Mouse (Mus musculus): Measurements from ENCODE around the gene Melk. TPM values are rescaled to one million over a fixed set of nuclear protein-coding genes. Genes with fewer than 3 reads are reported as not detected.

Melk gene
- polyA plus RNA-seq, 1 experiment from 2014 or later: 15.5 TPM

DNA sequence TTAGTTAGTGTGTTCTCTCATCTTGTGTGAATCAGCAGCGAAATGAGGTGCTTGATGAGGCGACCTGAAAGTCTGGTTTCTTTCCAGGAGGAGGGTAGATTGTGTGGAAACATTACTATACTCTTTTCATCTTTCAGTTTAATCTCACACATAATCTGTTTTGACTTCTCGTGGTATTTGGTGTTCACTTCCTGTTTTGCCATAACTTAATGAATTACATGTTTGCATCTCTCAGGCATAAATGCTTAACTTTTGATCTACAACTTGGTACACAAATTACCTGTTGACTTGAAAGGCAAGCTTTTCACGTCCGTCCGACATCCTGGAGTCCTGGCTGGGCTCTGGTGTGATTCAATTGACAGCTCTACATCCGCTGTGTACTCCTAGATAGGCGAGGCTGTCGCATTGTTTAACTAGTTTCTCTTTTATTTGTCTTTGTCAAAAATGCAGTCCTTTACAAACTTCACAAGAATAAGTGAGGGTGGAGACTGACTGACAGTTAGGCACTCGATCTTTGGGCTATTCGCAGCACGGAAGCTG is 15.7 kb downstream of the Melk start:
- no peak for ATAC-seq (ENCODE audit: low read depth)
- H3K9ac ChIP-seq (ENCODE audit: low read depth, low read length): no peak overlapping the region
- WGBS (ENCODE audit: insufficient replicate concordance): 62% methylated on average over 12 of the region's 12 CpGs
- no peaks in the 10 kb centered on the region for H3K9me3 ChIP-seq (replicated peaks; ENCODE audit: control insufficient read depth, low read length)
- no peak overlapping the region for H3K27ac ChIP-seq (ENCODE audit: low read length)
- H3K4me1 ChIP-seq (ENCODE audit: control insufficient read depth, low read depth, low read length): no peaks in the 10 kb centered on the region; the same call in 1 of the 2 replicates
- no peaks in the 10 kb centered on the region; the same call in 1 of the 2 replicates for H3K36me3 ChIP-seq (ENCODE audit: control insufficient read depth, insufficient read depth)
- no peak overlapping the region for H3K4me3 ChIP-seq (ENCODE audit: low read depth, low read length)
- H3K4me2 ChIP-seq (ENCODE audit: low read depth, low read length): no peak overlapping the region
- no peaks in the 10 kb centered on the region for H3K27me3 ChIP-seq (ENCODE audit: control insufficient read depth, insufficient read depth, low read depth, low read length)

DNA sequence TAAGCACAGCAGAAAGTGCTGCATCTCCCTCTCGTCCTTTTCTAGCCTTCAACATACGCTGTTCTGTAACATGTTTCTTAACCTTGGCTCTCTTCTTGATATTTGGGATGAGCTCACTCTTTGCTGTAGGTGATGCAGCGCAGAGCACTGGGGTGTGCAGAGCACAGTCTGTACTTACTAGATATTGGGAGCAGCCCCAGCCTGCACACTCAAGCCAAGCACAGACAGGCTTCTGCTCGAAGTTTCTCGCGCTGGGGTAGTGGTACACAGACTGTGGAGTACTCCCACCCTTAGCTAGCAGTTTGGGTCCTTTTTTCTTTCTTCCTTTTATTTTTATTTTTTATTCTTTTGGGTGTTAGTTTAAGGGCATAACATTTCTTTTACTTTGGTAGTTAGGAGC is 19.8 kb downstream of the Melk start:
- no peak for ATAC-seq (ENCODE audit: low read depth)

GRCm38 (mm10) chr4:44322124-44322523 is 21.4 kb downstream of the Melk start:
- H3K4me2 ChIP-seq (ENCODE audit: low read depth, low read length): no peak overlapping the region
- no peak overlapping the region for H3K9ac ChIP-seq (ENCODE audit: low read depth, low read length)
- H3K36me3 ChIP-seq (ENCODE audit: control insufficient read depth, insufficient read depth): peaks cover 4% of the 10 kb centered on the region
- no peak overlapping the region for H3K4me3 ChIP-seq (ENCODE audit: low read depth, low read length)
- H3K27ac ChIP-seq (ENCODE audit: low read length): no peak overlapping the region
- H3K9me3 ChIP-seq (replicated peaks; ENCODE audit: control insufficient read depth, low read length): no peaks in the 10 kb centered on the region
- H3K4me1 ChIP-seq (ENCODE audit: control insufficient read depth, low read depth, low read length): no peaks in the 10 kb centered on the region
- no peak for ATAC-seq (ENCODE audit: low read depth)
- WGBS (ENCODE audit: insufficient replicate concordance): 74% methylated on average over 7 of the region's 7 CpGs
- no peaks in the 10 kb centered on the region for H3K27me3 ChIP-seq (ENCODE audit: control insufficient read depth, insufficient read depth, low read depth, low read length)

More for the DNA sequence above, 19.8 kb downstream of the Melk start:
- no peak overlapping the region for H3K27ac ChIP-seq (ENCODE audit: low read length)
- H3K4me1 ChIP-seq (ENCODE audit: control insufficient read depth, low read depth, low read length): no peaks in the 10 kb centered on the region; the same call in 1 of the 2 replicates
- H3K4me2 ChIP-seq (ENCODE audit: low read depth, low read length): no peak overlapping the region
- no peaks in the 10 kb centered on the region; the same call in 1 of the 2 replicates for H3K36me3 ChIP-seq (ENCODE audit: control insufficient read depth, insufficient read depth)
- whole genome bisulfite sequencing (ENCODE audit: insufficient replicate concordance): 83% methylated on average over 6 of the region's 6 CpGs
- no peak overlapping the region for H3K9ac ChIP-seq (ENCODE audit: low read depth, low read length)
- no peak overlapping the region for H3K4me3 ChIP-seq (ENCODE audit: low read depth, low read length)
- H3K9me3 ChIP-seq (replicated peaks; ENCODE audit: control insufficient read depth, low read length): no peaks in the 10 kb centered on the region
- no peaks in the 10 kb centered on the region for H3K27me3 ChIP-seq (ENCODE audit: control insufficient read depth, insufficient read depth, low read depth, low read length)

GRCm38 (mm10) chr4:44325453-44325852 is 24.8 kb downstream of the Melk start:
- H3K27me3 ChIP-seq (ENCODE audit: control insufficient read depth, insufficient read depth, low read depth, low read length): no peaks in the 10 kb centered on the region
- H3K27ac ChIP-seq (ENCODE audit: low read length): no peak overlapping the region
- H3K9me3 ChIP-seq (replicated peaks; ENCODE audit: control insufficient read depth, low read length): no peaks in the 10 kb centered on the region
- no peaks in the 10 kb centered on the region for H3K4me1 ChIP-seq (ENCODE audit: control insufficient read depth, low read depth, low read length)
- H3K4me2 ChIP-seq (ENCODE audit: low read depth, low read length): no peak overlapping the region
- no peak overlapping the region for H3K9ac ChIP-seq (ENCODE audit: low read depth, low read length)
- H3K4me3 ChIP-seq (ENCODE audit: low read depth, low read length): no peak overlapping the region
- no peak for ATAC-seq (ENCODE audit: low read depth)
- H3K36me3 ChIP-seq (ENCODE audit: control insufficient read depth, insufficient read depth): peaks cover 8% of the 10 kb centered on the region
- 47% methylated on average over 4 of the region's 4 CpGs for WGBS (ENCODE audit: insufficient replicate concordance)

DNA sequence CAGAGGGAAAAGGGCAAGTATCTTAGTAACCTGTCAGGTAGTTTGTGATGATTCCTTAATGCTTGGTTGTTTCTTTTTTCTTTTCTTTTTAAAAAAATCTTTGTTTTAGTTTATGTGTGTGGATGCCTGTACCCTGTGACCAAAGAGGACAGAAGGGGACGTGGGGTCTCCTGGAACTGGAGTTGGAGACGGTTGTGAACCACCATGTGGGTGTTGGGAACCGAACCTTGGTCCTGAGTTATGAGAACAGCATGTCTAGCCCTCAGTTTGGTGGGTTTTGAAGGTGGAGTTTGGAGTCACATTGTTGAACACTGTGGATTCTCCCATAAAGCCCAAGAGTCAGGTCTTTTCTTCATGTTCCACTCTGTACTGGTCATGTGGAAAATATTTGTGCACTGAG is 26.0 kb downstream of the Melk start:
- H3K4me1 ChIP-seq (ENCODE audit: control insufficient read depth, low read depth, low read length): no peaks in the 10 kb centered on the region
- no peak overlapping the region for H3K4me3 ChIP-seq (ENCODE audit: low read depth, low read length)
- peaks cover 8% of the 10 kb centered on the region for H3K36me3 ChIP-seq (ENCODE audit: control insufficient read depth, insufficient read depth)
- ATAC-seq (ENCODE audit: low read depth): no peak
- no peaks in the 10 kb centered on the region for H3K27me3 ChIP-seq (ENCODE audit: control insufficient read depth, insufficient read depth, low read depth, low read length)
- H3K9me3 ChIP-seq (replicated peaks; ENCODE audit: control insufficient read depth, low read length): no peaks in the 10 kb centered on the region
- 73% methylated on average over 3 of the region's 3 CpGs for WGBS (ENCODE audit: insufficient replicate concordance)
- H3K4me2 ChIP-seq (ENCODE audit: low read depth, low read length): no peak overlapping the region
- no peak overlapping the region for H3K9ac ChIP-seq (ENCODE audit: low read depth, low read length)
- no peak overlapping the region for H3K27ac ChIP-seq (ENCODE audit: low read length)

DNA sequence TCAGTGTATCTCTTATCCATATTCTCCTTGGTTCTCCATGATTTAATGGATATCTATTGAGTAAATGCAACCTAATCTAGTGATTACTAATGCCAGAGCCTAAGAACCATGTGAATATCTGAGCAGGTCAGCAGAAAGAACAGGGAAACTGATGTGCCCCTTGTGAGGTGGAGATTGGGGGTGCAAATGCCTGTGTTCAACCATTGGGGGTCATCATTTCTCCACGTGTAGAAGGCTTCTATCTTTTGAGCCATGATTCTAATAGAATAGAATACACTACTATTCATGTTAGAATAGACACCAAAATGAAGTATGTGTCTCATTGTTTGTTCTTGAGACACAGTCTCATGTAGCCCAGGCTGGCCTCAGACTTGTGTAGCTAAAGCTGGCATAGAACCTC is 27.3 kb downstream of the Melk start:
- Histone ChIP-seq H3K4me3 (ENCODE audit: low read depth, low read length) (no peak overlapping the region), H3K9ac (ENCODE audit: low read depth, low read length) (no peak overlapping the region), H3K9me3 (replicated peaks; ENCODE audit: control insufficient read depth, low read length) (no peaks in the 10 kb centered on the region), H3K27me3 (ENCODE audit: control insufficient read depth, insufficient read depth, low read depth, low read length) (no peaks in the 10 kb centered on the region), H3K27ac (ENCODE audit: low read length) (no peak overlapping the region), H3K36me3 (ENCODE audit: control insufficient read depth, insufficient read depth) (peaks cover 8% of the 10 kb centered on the region), H3K4me1 (ENCODE audit: control insufficient read depth, low read depth, low read length) (no peaks in the 10 kb centered on the region), H3K4me2 (ENCODE audit: low read depth, low read length) (no peak overlapping the region)
- 47% methylated on average over 1 of the region's 1 CpGs for WGBS (ENCODE audit: insufficient replicate concordance)
- ATAC-seq (ENCODE audit: low read depth): no peak

GRCm38 (mm10) chr4:44335006-44335405 is 34.3 kb downstream of the Melk start:
- H3K27me3 ChIP-seq (ENCODE audit: control insufficient read depth, insufficient read depth, low read depth, low read length): no peaks in the 10 kb centered on the region
- no peaks in the 10 kb centered on the region for H3K36me3 ChIP-seq (ENCODE audit: control insufficient read depth, insufficient read depth)
- H3K9ac ChIP-seq (ENCODE audit: low read depth, low read length): no peak overlapping the region
- H3K4me3 ChIP-seq (ENCODE audit: low read depth, low read length): no peak overlapping the region
- ATAC-seq (ENCODE audit: low read depth): no peak
- WGBS (ENCODE audit: insufficient replicate concordance): 86% methylated on average over 8 of the region's 8 CpGs
- no peak overlapping the region for H3K27ac ChIP-seq (ENCODE audit: low read length)
- H3K4me2 ChIP-seq (ENCODE audit: low read depth, low read length): no peak overlapping the region
- H3K4me1 ChIP-seq (ENCODE audit: control insufficient read depth, low read depth, low read length): no peaks in the 10 kb centered on the region
- no peaks in the 10 kb centered on the region for H3K9me3 ChIP-seq (replicated peaks; ENCODE audit: control insufficient read depth, low read length)

- Histone ChIP-seq H3K4me3 (ENCODE audit: low read depth, low read length) (no peak overlapping the region), H3K4me1 (ENCODE audit: control insufficient read depth, low read depth, low read length) (no peaks in the 10 kb centered on the region), H3K27ac (ENCODE audit: low read length) (no peak overlapping the region), H3K27me3 (ENCODE audit: control insufficient read depth, insufficient read depth, low read depth, low read length) (no peaks in the 10 kb centered on the region), H3K9me3 (replicated peaks; ENCODE audit: control insufficient read depth, low read length) (no peaks in the 10 kb centered on the region), H3K4me2 (ENCODE audit: low read depth, low read length) (no peak overlapping the region), H3K36me3 (ENCODE audit: control insufficient read depth, insufficient read depth) (no peaks in the 10 kb centered on the region), H3K9ac (ENCODE audit: low read depth, low read length) (no peak overlapping the region)
- ATAC-seq (ENCODE audit: low read depth): no peak
- 89% methylated on average over 7 of the region's 7 CpGs for WGBS (ENCODE audit: insufficient replicate concordance)
Observed at GRCm38 (mm10) chr4:44361670-44362069, 61.0 kb downstream of the Melk start.

DNA sequence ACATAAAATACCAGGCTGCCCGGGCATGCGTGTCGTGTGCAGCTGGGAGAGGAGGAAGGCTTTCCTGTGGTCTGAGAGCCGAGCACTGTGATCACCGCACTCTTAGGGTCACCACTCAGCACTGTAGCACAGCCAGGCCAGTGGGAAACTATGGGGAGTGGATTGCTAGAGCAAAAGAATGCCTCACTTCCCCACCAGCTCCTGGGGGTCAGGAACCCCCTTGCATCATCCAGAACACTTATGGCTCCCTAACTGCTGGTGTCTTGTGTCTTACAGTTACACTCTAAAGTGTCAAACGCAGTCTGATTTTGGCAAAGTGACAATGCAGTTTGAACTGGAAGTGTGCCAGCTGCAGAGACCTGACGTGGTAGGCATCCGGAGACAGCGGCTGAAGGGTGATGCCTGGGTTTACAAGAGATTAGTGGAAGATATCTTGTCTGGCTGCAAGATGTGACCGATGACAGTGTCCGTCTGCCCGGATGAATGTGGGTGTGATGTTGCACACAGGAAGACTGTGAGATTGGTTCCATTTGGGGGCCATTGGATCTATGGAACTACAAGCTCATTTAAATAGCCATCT is 62.8 kb downstream of the Melk start:
- Histone ChIP-seq H3K9me3 (replicated peaks; ENCODE audit: control insufficient read depth, low read length) (no peaks in the 10 kb centered on the region), H3K27me3 (ENCODE audit: control insufficient read depth, insufficient read depth, low read depth, low read length) (no peaks in the 10 kb centered on the region), H3K9ac (ENCODE audit: low read depth, low read length) (no peak overlapping the region), H3K36me3 (ENCODE audit: control insufficient read depth, insufficient read depth) (no peaks in the 10 kb centered on the region), H3K27ac (ENCODE audit: low read length) (no peak overlapping the region), H3K4me2 (ENCODE audit: low read depth, low read length) (no peak overlapping the region), H3K4me1 (ENCODE audit: control insufficient read depth, low read depth, low read length) (no peaks in the 10 kb centered on the region), H3K4me3 (ENCODE audit: low read depth, low read length) (no peak overlapping the region)
- ATAC-seq (ENCODE audit: low read depth): no peak
- 76% methylated on average over 12 of the region's 12 CpGs for WGBS (ENCODE audit: insufficient replicate concordance)

All from liver, embryonic 16.5 days (tissue).